Mouse (Mus musculus) neural tube, embryonic 14.5 days (tissue): Measurements from ENCODE around the gene Abca7. TPM values are rescaled to one million over a fixed set of nuclear protein-coding genes. Genes with fewer than 3 reads are reported as not detected.
"Not testable (repeated sequence)": the region's sequence is repeated elsewhere in the genome, so short reads cannot be mapped to it uniquely, and the experiment has no call there.

Experiments
- ATAC-seq: fragments of 200-750 bp; cut with Nextera tagmentation; 2 replicates; pipeline ENCODE4 v1.8.0; 2017; ENCODE audit warnings: low read depth, mild to moderate bottlenecking, moderate TSS enrichment, moderate library complexity
- H3K27ac ChIP-seq: fragments of 300-500 bp; sonication (generic); 2 replicates; pipeline ENCODE4 v1.5.1; 2014; ENCODE audit warnings: low read depth, mild to moderate bottlenecking, control low read depth, low read length, moderate library complexity, mixed read lengths
- H3K27me3 ChIP-seq: fragments of 300-500 bp; sonication (generic); 2 replicates; pipeline ENCODE4 v1.6.1; 2014; ENCODE audit warnings: low read length; ENCODE audit not compliant: control insufficient read depth, insufficient read depth
- H3K36me3 ChIP-seq: fragments of 300-500 bp; sonication (generic); 2 replicates; pipeline ENCODE4 v1.6.1; 2014; ENCODE audit warnings: low read length, mixed read lengths; ENCODE audit not compliant: control insufficient read depth, insufficient read depth
- H3K4me1 ChIP-seq: fragments of 300-500 bp; sonication (generic); 2 replicates; pipeline ENCODE4 v1.6.1; 2014; ENCODE audit warnings: low read length; ENCODE audit not compliant: control insufficient read depth, insufficient read depth
- H3K4me2 ChIP-seq: fragments of 300-500 bp; sonication (generic); 2 replicates; pipeline ENCODE4 v1.6.1; 2014; ENCODE audit warnings: mild to moderate bottlenecking, low read depth, low read length, control low read depth
- H3K4me3 ChIP-seq: fragments of 300-500 bp; sonication (generic); 2 replicates; pipeline ENCODE4 v1.5.1; 2014; ENCODE audit warnings: low read depth, low read length, control low read depth, mixed read lengths
- H3K9ac ChIP-seq: fragments of 300-500 bp; sonication (generic); replicated peaks from 2 replicates; pipeline ENCODE4 v1.6.1; 2014; ENCODE audit warnings: low read depth, mild to moderate bottlenecking, control low read depth, low read length, mixed read lengths
- H3K9me3 ChIP-seq: fragments of 300-500 bp; sonication (generic); 2 replicates; pipeline ENCODE4 v1.6.1; 2016; ENCODE audit warnings: low read length; ENCODE audit not compliant: control insufficient read depth
- WGBS: fragments of 180-500 bp; shearing (Covaris S2); extraction: QIAGEN DNeasy Blood & Tissue Kit; methylation state at CpG from one replicate; pipeline ENCODE4 v1.1.7; 2014; 5-methylcytosine and 5-hydroxymethylcytosine counted together
- polyA plus RNA-seq: library from polyadenylated mRNA; unstranded; fragments of >200 nt; fragmentation: Nextera tagmentation; extraction: Ambion mirVana; gene quantifications from 2 replicates; pipeline ENCODE4 v1.2.1, GENCODE M21; 2014

Gene Abca7
- polyA plus RNA-seq, 1 experiment from 2014 or later = 4.3 TPM

GRCm38 (mm10) chr10:80035686-80036085 lies 39.4 kb downstream of the Abca7 start:
- no peak overlapping the region for H3K4me3 ChIP-seq
- no peak for ATAC-seq

GRCm38 (mm10) chr10:80036832-80037231 lies 40.5 kb downstream of the Abca7 start:
- Histone ChIP-seq H3K27me3 (no peaks in the 10 kb centered on the region), H3K36me3 (peaks cover 32% of the 10 kb centered on the region), H3K9me3 (no peaks in the 10 kb centered on the region), H3K27ac (no peak overlapping the region), H3K4me2 (no peak overlapping the region), H3K4me3 (no peak overlapping the region), H3K9ac (no peak overlapping the region), H3K4me1 (peaks cover 15% of the 10 kb centered on the region)
- WGBS = 94% methylated on average over 13 of the region's 13 CpGs
- ATAC-seq = no peak

More at GRCm38 (mm10) chr10:80035686-80036085, 39.4 kb downstream of the Abca7 start:
- no peak overlapping the region for H3K27ac ChIP-seq
- H3K9ac ChIP-seq = no peak overlapping the region
- no peaks in the 10 kb centered on the region for H3K27me3 ChIP-seq
- H3K4me2 ChIP-seq = no peak overlapping the region
- no peaks in the 10 kb centered on the region for H3K9me3 ChIP-seq
- peaks cover 32% of the 10 kb centered on the region for H3K36me3 ChIP-seq
- 92% methylated on average over 5 of the region's 5 CpGs for WGBS
- H3K4me1 ChIP-seq = peaks cover 15% of the 10 kb centered on the region

- no peaks in the 10 kb centered on the region for H3K27me3 ChIP-seq
- H3K9me3 ChIP-seq = no peaks in the 10 kb centered on the region
- H3K4me2 ChIP-seq = peak within 1 kb of the TSS; percentile 86
- peaks cover 15% of the 10 kb centered on the region for H3K4me1 ChIP-seq
- H3K4me3 ChIP-seq = peak within 1 kb of the TSS; percentile 74
- H3K9ac ChIP-seq = peak within 1 kb of the TSS; percentile 75
- H3K27ac ChIP-seq = peak within 1 kb of the TSS; percentile 52; the same call in 1 of the 2 replicates
- H3K36me3 ChIP-seq = peaks cover 32% of the 10 kb centered on the region
- WGBS = under 1% methylated on average over 40 of the region's 40 CpGs
- peak; percentile 97 for ATAC-seq
Observed at GRCm38 (mm10) chr10:80039559-80039979, 43.3 kb downstream of the Abca7 start, which contains the start of gene Polr2e. TSS of gene Polr2e (minus strand) at chr10:80039795.

DNA sequence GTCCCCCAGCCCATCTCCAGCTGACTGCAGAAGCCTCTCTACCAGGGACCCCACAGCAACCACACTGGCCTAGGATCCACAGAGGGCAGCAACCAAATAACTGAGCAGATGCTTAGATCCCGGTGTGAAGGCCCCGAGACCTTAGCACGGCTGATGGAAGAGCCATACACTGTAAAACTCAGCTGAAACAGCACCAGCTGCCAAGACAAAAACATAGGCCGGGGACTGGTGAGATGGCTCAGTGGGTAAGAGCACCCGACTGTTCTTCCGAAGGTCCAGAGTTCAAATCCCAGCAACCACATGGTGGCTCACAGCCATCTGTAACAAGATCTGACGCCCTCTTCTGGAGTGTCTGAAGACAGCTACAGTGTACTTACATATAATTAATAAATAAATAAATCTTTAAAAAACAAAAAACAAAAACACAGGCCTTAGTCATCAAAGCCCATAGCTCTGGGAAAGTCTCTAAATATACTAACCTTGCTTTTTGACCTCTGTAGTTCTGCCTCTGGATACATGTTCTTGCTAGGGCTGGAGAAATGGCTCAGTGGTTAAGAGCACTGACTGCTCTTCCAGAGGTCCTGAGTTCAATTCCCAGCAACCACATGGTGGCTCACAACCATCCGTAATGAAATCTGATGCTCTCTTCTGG lies 45.2 kb downstream of the Abca7 start:
- not testable (repeated sequence) for H3K27me3 ChIP-seq, H3K9me3 ChIP-seq, H3K4me3 ChIP-seq, H3K27ac ChIP-seq, ATAC-seq, H3K9ac ChIP-seq, H3K4me2 ChIP-seq
- 89% methylated on average over 7 of the region's 8 CpGs for WGBS
- Histone ChIP-seq H3K36me3 (peaks cover 15% of the 10 kb centered on the region), H3K4me1 (peaks cover 15% of the 10 kb centered on the region)

- H3K9ac ChIP-seq = no peak overlapping the region
- H3K27ac ChIP-seq = no peak overlapping the region
- H3K9me3 ChIP-seq = no peaks in the 10 kb centered on the region
- H3K36me3 ChIP-seq = no peaks in the 10 kb centered on the region
- H3K4me1 ChIP-seq = 0 out of 2 replicates have a peak, but pooled peaks cover 2% of the 10 kb centered on the region
- no peak overlapping the region for H3K4me2 ChIP-seq
- no peak overlapping the region for H3K4me3 ChIP-seq
- 28% methylated on average over 4 of the region's 4 CpGs for WGBS
- no peaks in the 10 kb centered on the region for H3K27me3 ChIP-seq
- no peak for ATAC-seq
Observed at GRCm38 (mm10) chr10:80044087-80044486, 47.8 kb downstream of the Abca7 start.

DNA sequence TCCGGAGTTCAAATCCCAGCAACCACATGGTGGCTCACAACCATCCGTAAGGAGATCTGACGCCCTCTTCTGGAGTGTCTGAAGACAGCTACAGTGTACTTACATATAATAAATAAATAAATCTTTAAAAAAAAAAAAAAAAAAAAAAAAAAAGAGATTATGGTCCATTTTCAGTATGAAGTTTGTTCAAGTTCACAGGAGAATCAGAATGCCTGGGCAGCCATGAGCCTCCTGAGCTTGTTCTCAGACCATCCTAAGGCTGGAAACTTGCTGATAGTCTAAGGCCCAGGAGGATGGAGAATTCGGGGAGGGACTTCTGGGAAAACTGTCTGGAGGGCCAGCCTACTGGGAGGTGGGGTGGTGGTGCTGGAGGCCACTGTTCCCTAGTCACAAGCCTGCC lies 49.1 kb downstream of the Abca7 start:
- not testable (repeated sequence) for H3K4me1 ChIP-seq, H3K27me3 ChIP-seq, ATAC-seq, H3K27ac ChIP-seq, H3K9ac ChIP-seq, H3K4me3 ChIP-seq, H3K36me3 ChIP-seq, H3K9me3 ChIP-seq, H3K4me2 ChIP-seq
- WGBS = 87% methylated on average over 2 of the region's 4 CpGs

GRCm38 (mm10) chr10:80045766-80046165 lies 49.5 kb downstream of the Abca7 start:
- H3K4me3 ChIP-seq = no peak overlapping the region
- no peaks in the 10 kb centered on the region for H3K4me1 ChIP-seq
- 79% methylated on average over 5 of the region's 5 CpGs for WGBS
- H3K9me3 ChIP-seq = no peaks in the 10 kb centered on the region
- H3K27ac ChIP-seq = no peak overlapping the region
- ATAC-seq = no peak
- no peak overlapping the region for H3K9ac ChIP-seq
- H3K27me3 ChIP-seq = no peaks in the 10 kb centered on the region
- H3K4me2 ChIP-seq = no peak overlapping the region
- H3K36me3 ChIP-seq = no peaks in the 10 kb centered on the region

GRCm38 (mm10) chr10:80047041-80047565 lies 50.8 kb downstream of the Abca7 start, which contains the start of gene Gpx4:
TSS of gene Gpx4 (plus strand) at chr10:80047166.
- H3K9ac ChIP-seq = no peak within 1 kb of the TSS
- ATAC-seq = no peak
- H3K27me3 ChIP-seq = no peaks in the 10 kb centered on the region; the same call in 1 of the 2 replicates
- no peak within 1 kb of the TSS for H3K4me2 ChIP-seq
- no peaks in the 10 kb centered on the region for H3K4me1 ChIP-seq
- H3K36me3 ChIP-seq = no peaks in the 10 kb centered on the region
- 37% methylated on average over 9 of the region's 9 CpGs for WGBS
- H3K4me3 ChIP-seq = no peak within 1 kb of the TSS
- no peak within 1 kb of the TSS for H3K27ac ChIP-seq
- H3K9me3 ChIP-seq = no peaks in the 10 kb centered on the region

DNA sequence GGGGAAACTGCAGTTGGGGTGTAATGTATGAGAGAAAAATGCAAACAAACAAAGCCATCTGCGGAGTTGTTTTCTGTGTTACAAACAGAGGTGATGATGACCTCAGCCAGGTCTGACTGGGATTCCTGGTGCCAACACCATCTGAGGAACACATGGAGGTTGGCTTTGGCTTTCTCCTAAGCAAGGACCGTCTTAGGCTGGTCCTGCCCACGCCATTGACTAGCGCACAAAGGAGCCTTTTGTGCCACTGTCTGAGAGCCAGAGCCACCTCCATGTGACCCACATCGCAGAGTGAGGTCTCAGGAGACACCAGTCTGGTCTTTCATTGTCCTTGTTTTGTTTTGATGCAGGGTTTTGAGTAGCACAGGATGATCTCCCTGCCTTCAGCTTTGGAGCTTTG lies 52.1 kb downstream of the Abca7 start:
- WGBS = 5% methylated on average over 5 of the region's 5 CpGs
- Histone ChIP-seq H3K27ac (no peak overlapping the region), H3K4me3 (no peak overlapping the region), H3K9me3 (no peaks in the 10 kb centered on the region), H3K4me1 (no peaks in the 10 kb centered on the region), H3K4me2 (no peak overlapping the region), H3K27me3 (no peaks in the 10 kb centered on the region; the same call in 1 of the 2 replicates), H3K9ac (no peak overlapping the region), H3K36me3 (no peaks in the 10 kb centered on the region)
- no peak for ATAC-seq
